Mouse (Mus musculus): ENCODE results near the gene Actbl2. TPM values are rescaled to one million over a fixed set of nuclear protein-coding genes. Genes with fewer than 3 reads are reported as not detected.

Actbl2 gene
- polyA plus RNA-seq, 1 experiment, result not detected

DNA sequence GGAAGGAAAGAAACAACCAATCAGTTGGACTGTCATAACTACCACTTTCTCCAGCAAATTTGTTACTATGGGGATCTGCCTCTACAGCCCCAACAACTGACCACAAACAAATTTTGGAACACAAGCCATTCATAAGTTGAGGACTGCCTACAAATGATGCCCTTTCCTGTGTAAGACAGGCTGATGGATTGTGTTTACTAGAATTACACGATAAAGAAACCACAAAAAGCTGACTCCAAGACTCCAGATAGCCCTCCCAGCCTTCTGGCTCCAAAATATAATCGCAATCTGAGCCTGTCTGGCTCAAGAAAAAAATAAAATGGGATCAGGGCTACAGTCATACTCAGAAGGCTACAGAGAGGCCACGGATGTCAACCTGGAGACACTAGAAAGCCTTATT lies 20.2 kb upstream of the Actbl2 start:
- H3K27ac ChIP-seq (ENCODE audit: insufficient read depth, low read length), result no peak overlapping the region
- H3K4me3 ChIP-seq (ENCODE audit: low read depth, low read length), result no peak overlapping the region
- H3K9me3 ChIP-seq (replicated peaks; ENCODE audit: control insufficient read depth, insufficient read depth, low read length, poor library complexity, severe bottlenecking), result no peaks in the 10 kb centered on the region
- no peaks in the 10 kb centered on the region for H3K36me3 ChIP-seq (ENCODE audit: control insufficient read depth, insufficient read depth, low read length, poor library complexity, severe bottlenecking)
- no peaks in the 10 kb centered on the region for H3K27me3 ChIP-seq (ENCODE audit: control insufficient read depth, insufficient read depth, low read length, poor library complexity, severe bottlenecking)
- H3K9ac ChIP-seq (ENCODE audit: low read depth, poor library complexity, severe bottlenecking), result no peak overlapping the region
- H3K4me1 ChIP-seq (ENCODE audit: control insufficient read depth, insufficient read depth, low read length), result no peaks in the 10 kb centered on the region
- TF ChIP-seq POLR2A (IDR thresholded peaks at IDR 0.05; ENCODE audit: insufficient read depth, low read length), result no peak
- no peak for TF ChIP-seq EP300 (IDR thresholded peaks at IDR 0.05; ENCODE audit: insufficient read depth, low read depth, low read length)
- TF ChIP-seq CTCF (IDR thresholded peaks at IDR 0.05; ENCODE audit: low read depth, low read length), result no peak

DNA sequence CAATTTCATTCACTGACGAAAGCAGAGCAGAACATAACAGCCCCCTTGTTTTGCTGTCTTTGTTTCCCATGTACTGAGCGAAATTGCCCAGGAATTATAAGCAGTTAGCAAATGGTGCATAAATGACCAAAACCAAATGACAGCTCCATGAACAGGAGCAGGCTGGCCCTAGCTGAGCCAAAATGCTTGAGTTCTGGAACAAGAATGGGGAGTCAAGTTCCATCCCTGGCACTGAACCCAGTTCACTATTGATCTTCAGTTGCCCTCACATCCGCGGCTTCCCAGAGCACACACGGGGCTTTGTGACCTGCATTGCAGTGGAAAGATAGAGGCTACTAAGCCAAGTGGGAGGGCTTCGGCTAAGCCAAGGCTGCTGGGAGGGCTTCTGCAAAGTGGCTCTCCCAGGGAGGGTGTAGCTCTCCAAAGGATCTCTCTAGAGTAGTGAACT lies 19.1 kb upstream of the Actbl2 start:
- Histone ChIP-seq H3K4me3 (ENCODE audit: low read depth, low read length) (no peak overlapping the region), H3K36me3 (ENCODE audit: control insufficient read depth, insufficient read depth, low read length, poor library complexity, severe bottlenecking) (no peaks in the 10 kb centered on the region), H3K27ac (ENCODE audit: insufficient read depth, low read length) (no peak overlapping the region), H3K27me3 (ENCODE audit: control insufficient read depth, insufficient read depth, low read length, poor library complexity, severe bottlenecking) (no peaks in the 10 kb centered on the region), H3K9me3 (replicated peaks; ENCODE audit: control insufficient read depth, insufficient read depth, low read length, poor library complexity, severe bottlenecking) (no peaks in the 10 kb centered on the region), H3K4me1 (ENCODE audit: control insufficient read depth, insufficient read depth, low read length) (no peaks in the 10 kb centered on the region), H3K9ac (ENCODE audit: low read depth, poor library complexity, severe bottlenecking) (no peak overlapping the region)
- no peak for TF ChIP-seq CTCF (IDR thresholded peaks at IDR 0.05; ENCODE audit: low read depth, low read length)
- no peak for TF ChIP-seq EP300 (IDR thresholded peaks at IDR 0.05; ENCODE audit: insufficient read depth, low read depth, low read length)
- TF ChIP-seq POLR2A (IDR thresholded peaks at IDR 0.05; ENCODE audit: insufficient read depth, low read length), result no peak

DNA sequence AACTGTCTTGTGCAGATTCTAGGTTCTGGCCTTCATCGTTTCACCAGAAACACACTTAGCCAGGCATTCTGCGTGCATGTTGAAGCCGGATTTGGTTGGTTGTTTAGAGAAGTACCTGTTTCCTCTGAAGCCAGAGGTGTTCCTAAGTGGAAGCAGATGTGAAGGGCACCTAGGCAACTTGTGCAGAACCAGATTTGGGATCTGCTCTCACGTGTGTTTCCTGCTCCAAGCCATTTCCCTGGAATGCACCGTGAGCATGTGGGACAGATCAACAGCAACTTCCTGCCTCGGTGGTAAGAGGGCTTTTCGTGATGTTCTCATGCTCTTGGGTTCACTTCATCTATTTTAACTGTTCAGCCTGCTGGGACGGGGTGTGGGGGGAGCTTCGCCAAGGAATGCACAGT lies 18.4 kb upstream of the Actbl2 start:
- TF ChIP-seq POLR2A (IDR thresholded peaks at IDR 0.05; ENCODE audit: insufficient read depth, low read length), result no peak
- TF ChIP-seq CTCF (IDR thresholded peaks at IDR 0.05; ENCODE audit: low read depth, low read length), result no peak
- TF ChIP-seq EP300 (IDR thresholded peaks at IDR 0.05; ENCODE audit: insufficient read depth, low read depth, low read length), result no peak
- Histone ChIP-seq H3K9ac (ENCODE audit: low read depth, poor library complexity, severe bottlenecking) (no peak overlapping the region), H3K27me3 (ENCODE audit: control insufficient read depth, insufficient read depth, low read length, poor library complexity, severe bottlenecking) (no peaks in the 10 kb centered on the region), H3K36me3 (ENCODE audit: control insufficient read depth, insufficient read depth, low read length, poor library complexity, severe bottlenecking) (no peaks in the 10 kb centered on the region), H3K27ac (ENCODE audit: insufficient read depth, low read length) (no peak overlapping the region), H3K4me3 (ENCODE audit: low read depth, low read length) (no peak overlapping the region), H3K4me1 (ENCODE audit: control insufficient read depth, insufficient read depth, low read length) (no peaks in the 10 kb centered on the region), H3K9me3 (replicated peaks; ENCODE audit: control insufficient read depth, insufficient read depth, low read length, poor library complexity, severe bottlenecking) (no peaks in the 10 kb centered on the region)

DNA sequence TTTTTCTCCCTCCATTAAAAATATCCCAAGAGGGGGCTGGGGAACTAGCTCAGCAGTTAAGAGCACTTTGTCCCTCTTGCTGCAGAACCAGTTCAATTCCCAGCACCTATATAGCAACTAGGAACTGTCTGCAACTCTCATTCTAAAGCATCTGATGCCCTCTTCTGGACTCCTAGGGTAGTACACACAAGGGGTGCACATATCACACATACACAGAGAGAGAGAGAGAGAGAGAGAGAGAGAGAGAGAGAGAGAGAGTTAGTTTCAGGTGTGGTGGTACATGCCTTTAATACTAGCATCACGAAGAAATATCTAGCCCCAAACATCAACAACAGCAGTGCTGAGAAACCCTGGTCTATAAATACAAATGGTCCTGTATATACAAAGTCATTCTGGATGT lies 17.5 kb upstream of the Actbl2 start:
- Histone ChIP-seq H3K27ac (ENCODE audit: insufficient read depth, low read length) (no peak overlapping the region), H3K9ac (ENCODE audit: low read depth, poor library complexity, severe bottlenecking) (no peak overlapping the region), H3K9me3 (replicated peaks; ENCODE audit: control insufficient read depth, insufficient read depth, low read length, poor library complexity, severe bottlenecking) (no peaks in the 10 kb centered on the region), H3K27me3 (ENCODE audit: control insufficient read depth, insufficient read depth, low read length, poor library complexity, severe bottlenecking) (no peaks in the 10 kb centered on the region), H3K36me3 (ENCODE audit: control insufficient read depth, insufficient read depth, low read length, poor library complexity, severe bottlenecking) (no peaks in the 10 kb centered on the region), H3K4me3 (ENCODE audit: low read depth, low read length) (no peak overlapping the region), H3K4me1 (ENCODE audit: control insufficient read depth, insufficient read depth, low read length) (no peaks in the 10 kb centered on the region)
- TF ChIP-seq CTCF (IDR thresholded peaks at IDR 0.05; ENCODE audit: low read depth, low read length), result no peak
- no peak for TF ChIP-seq EP300 (IDR thresholded peaks at IDR 0.05; ENCODE audit: insufficient read depth, low read depth, low read length)
- TF ChIP-seq POLR2A (IDR thresholded peaks at IDR 0.05; ENCODE audit: insufficient read depth, low read length), result no peak

DNA sequence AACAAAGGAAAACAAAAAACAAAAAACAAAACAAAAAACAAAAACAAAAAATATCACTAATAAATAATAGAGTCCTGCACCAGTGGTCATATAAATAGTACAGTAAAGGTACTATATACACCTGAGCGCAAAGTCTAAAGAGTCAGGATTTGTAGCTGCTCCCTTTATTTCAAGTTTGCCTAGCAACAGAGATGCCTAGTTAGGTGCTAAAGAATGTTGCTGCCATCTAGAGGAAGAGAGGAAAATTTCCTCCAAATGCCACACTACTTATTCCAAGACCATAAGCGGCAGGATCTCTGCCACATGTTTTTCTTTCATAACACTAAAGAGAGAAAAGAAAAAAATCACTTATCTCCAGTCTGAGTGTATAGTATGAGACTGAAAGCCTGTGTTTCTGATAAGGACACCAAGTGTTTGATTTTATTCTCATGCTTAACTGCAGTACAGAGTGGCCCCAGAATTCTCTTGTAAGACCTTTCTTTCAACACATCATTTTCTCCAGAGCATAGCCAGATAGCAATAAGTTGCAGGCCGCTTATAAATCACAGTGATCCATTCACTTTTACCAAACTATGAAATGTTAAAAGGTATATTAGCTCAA lies 16.8 kb upstream of the Actbl2 start:
- H3K27me3 ChIP-seq (ENCODE audit: control insufficient read depth, insufficient read depth, low read length, poor library complexity, severe bottlenecking), result no peaks in the 10 kb centered on the region
- no peaks in the 10 kb centered on the region for H3K9me3 ChIP-seq (replicated peaks; ENCODE audit: control insufficient read depth, insufficient read depth, low read length, poor library complexity, severe bottlenecking)
- TF ChIP-seq POLR2A (IDR thresholded peaks at IDR 0.05; ENCODE audit: insufficient read depth, low read length), result no peak
- no peak for TF ChIP-seq EP300 (IDR thresholded peaks at IDR 0.05; ENCODE audit: insufficient read depth, low read depth, low read length)
- peak; percentile 15 for TF ChIP-seq CTCF (IDR thresholded peaks at IDR 0.05; ENCODE audit: low read depth, low read length)
- H3K27ac ChIP-seq (ENCODE audit: insufficient read depth, low read length), result no peak overlapping the region
- no peaks in the 10 kb centered on the region for H3K36me3 ChIP-seq (ENCODE audit: control insufficient read depth, insufficient read depth, low read length, poor library complexity, severe bottlenecking)
- H3K9ac ChIP-seq (ENCODE audit: low read depth, poor library complexity, severe bottlenecking), result no peak overlapping the region
- H3K4me3 ChIP-seq (ENCODE audit: low read depth, low read length), result no peak overlapping the region
- no peaks in the 10 kb centered on the region for H3K4me1 ChIP-seq (ENCODE audit: control insufficient read depth, insufficient read depth, low read length)

DNA sequence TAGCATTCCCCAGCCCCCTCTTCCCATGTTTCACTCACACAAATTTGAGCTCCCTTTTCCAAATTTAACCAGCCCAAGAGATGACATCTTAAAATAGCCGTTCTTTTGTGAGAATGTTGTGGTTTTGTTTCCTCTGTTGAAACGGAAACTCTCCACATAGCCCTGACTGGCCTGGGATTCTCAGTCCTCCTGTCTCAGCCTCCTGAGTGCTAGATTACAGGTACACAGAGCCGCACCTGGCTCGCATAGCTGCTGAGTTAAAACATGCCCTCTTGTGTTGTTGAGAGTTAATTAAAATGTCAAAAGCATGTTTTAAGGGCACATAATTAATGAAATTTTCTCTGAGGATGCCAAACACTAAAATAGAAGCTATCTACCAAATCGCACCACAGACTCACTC lies 3.7 kb upstream of the Actbl2 start:
- Histone ChIP-seq H3K9ac (ENCODE audit: low read depth, poor library complexity, severe bottlenecking) (no peak overlapping the region), H3K27ac (ENCODE audit: insufficient read depth, low read length) (no peak overlapping the region), H3K36me3 (ENCODE audit: control insufficient read depth, insufficient read depth, low read length, poor library complexity, severe bottlenecking) (no peaks in the 10 kb centered on the region), H3K4me1 (ENCODE audit: control insufficient read depth, insufficient read depth, low read length) (no peaks in the 10 kb centered on the region), H3K4me3 (ENCODE audit: low read depth, low read length) (no peak overlapping the region), H3K27me3 (ENCODE audit: control insufficient read depth, insufficient read depth, low read length, poor library complexity, severe bottlenecking) (no peaks in the 10 kb centered on the region), H3K9me3 (replicated peaks; ENCODE audit: control insufficient read depth, insufficient read depth, low read length, poor library complexity, severe bottlenecking) (no peaks in the 10 kb centered on the region)
- TF ChIP-seq EP300 (IDR thresholded peaks at IDR 0.05; ENCODE audit: insufficient read depth, low read depth, low read length) (no peak), CTCF (IDR thresholded peaks at IDR 0.05; ENCODE audit: low read depth, low read length) (no peak), POLR2A (IDR thresholded peaks at IDR 0.05; ENCODE audit: insufficient read depth, low read length) (no peak)
